Mouse (Mus musculus): ENCODE data around the gene Pole.

Gene Pole

GRCm38 (mm10) chr5:110386371-110387330 lies 100.5 kb downstream of the Pole start:
- in situ Hi-C loops (cut with MboI; ENCODE audit: low pct_unique_long_range_greater_than_20kb in 1 of 2, low sequenced_read_pairs in 2 of 2, unreplicated experiment in 1 of 2): no loop called here

Measured in mouse embryonic stem cell (cell line).